Mouse (Mus musculus) liver, embryonic 11.5 days (tissue): ENCODE measurements around the gene Cir1. TPM values are rescaled to one million over a fixed set of nuclear protein-coding genes. Genes with fewer than 3 reads are reported as not detected.

Experiments used
- ATAC-seq: fragments of 200-750 bp; cut with Nextera tagmentation; replicated peaks from 2 replicates; pipeline ENCODE4 v1.8.0; 2017; ENCODE audit warnings: moderate number of reproducible peaks, mild to moderate bottlenecking, moderate TSS enrichment, moderate library complexity; ENCODE audit not compliant: low FRiP score
- DNase-seq: peaks from one replicate; pipeline ENCODE4 v3.0.0-alpha.2; 2017; ENCODE audit warnings: low spot score
- H3K27ac ChIP-seq: fragments of 300-500 bp; sonication (generic); 2 replicates; pipeline ENCODE4 v1.5.1; 2014; ENCODE audit warnings: mild to moderate bottlenecking, low read depth, low read length, control low read depth
- H3K27me3 ChIP-seq: fragments of 300-500 bp; sonication (generic); replicated peaks from 2 replicates; pipeline ENCODE4 v1.6.1; 2014; ENCODE audit warnings: low read length, mixed read lengths; ENCODE audit not compliant: control insufficient read depth, insufficient read depth
- H3K36me3 ChIP-seq: fragments of 300-500 bp; sonication (generic); 2 replicates; pipeline ENCODE4 v1.6.1; 2014; ENCODE audit warnings: mild to moderate bottlenecking, low read length, moderate library complexity, mixed read lengths; ENCODE audit not compliant: control insufficient read depth, insufficient read depth
- H3K4me1 ChIP-seq: fragments of 300-500 bp; sonication (generic); replicated peaks from 2 replicates; pipeline ENCODE4 v1.6.1; 2014; ENCODE audit warnings: low read length, mixed read lengths; ENCODE audit not compliant: control insufficient read depth, insufficient read depth
- H3K4me2 ChIP-seq: fragments of 300-500 bp; sonication (generic); 2 replicates; pipeline ENCODE4 v1.6.1; 2014; ENCODE audit warnings: mild to moderate bottlenecking, control low read depth, moderate library complexity
- H3K4me3 ChIP-seq: fragments of 300-500 bp; sonication (generic); 2 replicates; pipeline ENCODE4 v1.5.1; 2014; ENCODE audit warnings: low read depth, low read length, control low read depth
- H3K9ac ChIP-seq: fragments of 300-500 bp; sonication (generic); 2 replicates; pipeline ENCODE4 v1.6.1; 2014; ENCODE audit warnings: low read depth, low read length, control low read depth
- H3K9me3 ChIP-seq: fragments of 300-500 bp; sonication (generic); 2 replicates; pipeline ENCODE4 v1.6.1; 2016; ENCODE audit warnings: low read length, inconsistent platforms, mixed read lengths; ENCODE audit not compliant: control insufficient read depth
- WGBS: fragments of 180-500 bp; shearing (Covaris S2); extraction: QIAGEN DNeasy Blood & Tissue Kit; methylation state at CpG from one replicate; pipeline ENCODE4 v1.1.7; 2014; 5-methylcytosine and 5-hydroxymethylcytosine counted together
- polyA plus RNA-seq: library from polyadenylated mRNA; unstranded; fragments of >200 nt; fragmentation: Nextera tagmentation; extraction: Ambion mirVana; gene quantifications from 2 replicates; pipeline ENCODE4 v1.2.1, GENCODE M21; 2014

The Cir1 gene
- polyA plus RNA-seq: 22.1 and 22.6 TPM in 2 replicates

- Histone ChIP-seq H3K27me3 (no peaks in the 10 kb centered on the region), H3K9me3 (no peaks in the 10 kb centered on the region), H3K4me1 (peaks cover 5% of the 10 kb centered on the region), H3K4me3 (peak within 1 kb of the TSS; percentile 83), H3K4me2 (peak within 1 kb of the TSS; percentile 87), H3K36me3 (peaks cover 13% of the 10 kb centered on the region), H3K27ac (peak within 1 kb of the TSS; percentile 82), H3K9ac (peak within 1 kb of the TSS; percentile 84)
- ATAC-seq (peak; percentile 92), DNase-seq (peak; percentile 91)
- WGBS: under 1% methylated on average over 64 of the region's 64 CpGs
These were observed at the start of gene Cir1, which contains the start of gene Scrn3 for GRCm38 (mm10) chr2:73312152-73313116. Cir1 (minus strand) TSS chr2:73312701. Scrn3 (plus strand) TSS chr2:73312601.

DNA sequence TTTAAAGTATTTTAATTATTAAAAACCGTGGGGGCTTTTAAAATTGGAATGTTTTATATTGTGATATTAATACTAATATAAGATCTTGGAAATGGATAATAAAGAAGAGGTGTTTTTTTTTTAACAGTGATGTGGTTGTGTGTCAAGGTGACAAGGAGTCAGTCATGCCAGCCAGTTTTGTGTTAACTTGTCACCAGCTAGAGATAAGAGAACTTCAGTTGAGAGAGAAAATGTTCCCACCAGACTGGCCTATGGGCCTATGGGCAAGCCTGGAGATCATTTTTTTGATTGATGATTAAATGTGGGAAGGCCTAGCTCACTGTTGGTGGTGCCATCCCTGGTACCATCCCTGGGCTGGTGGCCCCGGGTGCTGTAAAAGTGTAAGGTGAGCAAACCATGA lies 48.0 kb upstream of the Cir1 start:
- WGBS: 77% methylated on average over 2 of the region's 2 CpGs
- Histone ChIP-seq H3K4me2 (no peak overlapping the region), H3K27ac (peak overlapping the region; percentile 26), H3K4me1 (peaks cover 13% of the 10 kb centered on the region), H3K4me3 (no peak overlapping the region), H3K9me3 (no peaks in the 10 kb centered on the region), H3K9ac (no peak overlapping the region), H3K36me3 (no peaks in the 10 kb centered on the region), H3K27me3 (no peaks in the 10 kb centered on the region)
- no peak for DNase-seq
- ATAC-seq: peak; percentile 48; the same call in 1 of the 2 replicates

- Histone ChIP-seq H3K4me2 (peak overlapping the region; percentile 51), H3K9me3 (no peaks in the 10 kb centered on the region), H3K4me3 (no peak overlapping the region), H3K36me3 (no peaks in the 10 kb centered on the region), H3K9ac (peak overlapping the region; percentile 30; the same call in 1 of the 2 replicates), H3K27ac (peak overlapping the region; percentile 78), H3K4me1 (peaks cover 13% of the 10 kb centered on the region), H3K27me3 (no peaks in the 10 kb centered on the region)
- 67% methylated on average over 5 of the region's 5 CpGs for WGBS
- ATAC-seq (peak; percentile 100), DNase-seq (no peak)
These were observed 47.4 kb upstream of the Cir1 start for GRCm38 (mm10) chr2:73359941-73360340.

DNA sequence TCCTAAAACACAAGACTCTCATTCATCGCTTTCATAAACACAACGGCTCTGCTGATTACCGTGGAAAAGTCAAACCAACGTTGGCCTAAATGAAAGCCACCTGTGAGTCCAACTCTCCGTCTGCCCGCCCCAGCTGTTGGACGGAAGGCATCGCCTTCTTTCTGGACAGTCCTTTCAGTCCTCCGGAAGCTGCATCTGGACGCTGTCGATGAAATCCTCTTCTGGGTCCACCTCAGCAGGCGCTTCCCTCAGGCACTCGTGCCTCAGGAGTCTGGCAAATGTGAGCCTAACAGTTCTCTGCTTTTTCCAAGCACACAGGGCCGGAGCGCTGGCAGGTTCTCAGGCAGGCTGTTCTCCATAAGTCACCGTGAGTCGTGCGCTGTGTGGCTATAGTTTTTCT lies 44.5 kb upstream of the Cir1 start:
- no peak overlapping the region for H3K4me3 ChIP-seq
- WGBS: 80% methylated on average over 18 of the region's 18 CpGs
- no peak overlapping the region for H3K27ac ChIP-seq
- H3K4me1 ChIP-seq: peaks cover 13% of the 10 kb centered on the region
- DNase-seq (no peak), ATAC-seq (no peak)
- H3K9me3 ChIP-seq: no peaks in the 10 kb centered on the region
- H3K27me3 ChIP-seq: no peaks in the 10 kb centered on the region
- no peaks in the 10 kb centered on the region for H3K36me3 ChIP-seq
- no peak overlapping the region for H3K4me2 ChIP-seq
- no peak overlapping the region for H3K9ac ChIP-seq

DNA sequence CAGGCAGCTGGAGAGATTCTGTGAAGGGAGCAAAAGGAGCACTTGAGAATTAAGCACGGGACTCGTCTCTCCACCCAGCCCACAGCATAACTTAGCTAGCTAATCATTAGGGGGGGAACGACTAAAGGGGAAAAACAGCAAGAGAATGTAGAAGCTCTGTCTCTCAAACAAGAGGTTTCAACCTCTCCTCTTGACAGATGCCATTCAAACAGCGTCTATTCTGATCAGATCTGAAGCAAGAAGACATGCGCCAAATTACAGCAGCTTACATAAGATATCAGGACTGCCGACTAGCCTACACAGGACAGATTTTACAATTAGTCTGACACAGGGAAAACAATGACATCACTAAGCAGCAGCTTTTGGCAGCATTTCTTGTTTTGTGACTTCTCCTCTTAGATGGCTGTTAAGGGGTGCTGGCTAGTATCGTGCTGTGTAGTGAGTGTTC lies 39.5 kb upstream of the Cir1 start:
- ATAC-seq (no peak), DNase-seq (no peak)
- H3K36me3 ChIP-seq: no peaks in the 10 kb centered on the region
- peaks cover 3% of the 10 kb centered on the region for H3K4me1 ChIP-seq
- no peak overlapping the region for H3K9ac ChIP-seq
- H3K27me3 ChIP-seq: no peaks in the 10 kb centered on the region
- H3K27ac ChIP-seq: no peak overlapping the region
- no peak overlapping the region for H3K4me3 ChIP-seq
- 69% methylated on average over 7 of the region's 7 CpGs for WGBS
- no peaks in the 10 kb centered on the region for H3K9me3 ChIP-seq
- H3K4me2 ChIP-seq: no peak overlapping the region

DNA sequence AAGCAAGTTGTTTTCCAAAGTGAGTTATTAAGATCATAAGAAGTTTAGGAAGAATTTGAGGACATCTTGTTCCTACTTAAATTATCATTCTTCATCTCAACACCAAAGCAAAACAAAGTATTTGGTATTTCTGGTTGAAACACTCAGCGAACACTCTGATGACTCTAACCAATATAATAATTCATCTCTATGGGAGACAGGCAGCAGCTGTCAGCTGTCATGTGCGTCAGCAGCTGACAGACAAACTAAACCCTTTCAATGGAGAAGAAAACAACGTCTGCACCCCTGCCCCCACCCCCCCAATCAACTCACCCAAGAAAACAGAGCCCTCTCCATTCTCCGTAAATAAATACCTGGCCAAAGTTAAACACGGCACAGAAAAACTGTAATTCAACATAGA lies 39.0 kb upstream of the Cir1 start:
- DNase-seq: no peak
- WGBS: 66% methylated on average over 5 of the region's 5 CpGs
- H3K4me2 ChIP-seq: no peak overlapping the region

DNA sequence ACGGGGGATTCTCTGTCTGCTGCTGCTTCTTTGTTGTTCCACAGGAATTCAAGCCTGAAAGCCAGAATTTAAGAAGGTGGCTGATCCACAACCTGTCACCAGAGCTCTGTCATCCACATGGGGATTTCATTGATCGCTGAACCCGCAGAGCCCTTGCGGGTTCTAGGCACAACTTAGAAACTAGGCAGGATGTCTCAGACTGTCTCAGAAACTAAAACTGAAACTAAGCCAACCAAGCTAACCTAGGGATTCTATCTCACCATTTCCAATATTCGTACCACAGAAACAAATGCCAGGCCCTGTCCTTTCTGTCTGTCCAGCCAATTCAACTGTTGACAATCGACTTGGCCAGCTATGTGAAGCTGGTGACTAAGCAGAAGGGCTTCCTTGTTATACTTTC lies 35.7 kb upstream of the Cir1 start:
- Histone ChIP-seq H3K4me3 (no peak overlapping the region), H3K9ac (no peak overlapping the region), H3K4me2 (no peak overlapping the region), H3K27me3 (no peaks in the 10 kb centered on the region), H3K36me3 (no peaks in the 10 kb centered on the region), H3K4me1 (peaks cover 3% of the 10 kb centered on the region), H3K27ac (no peak overlapping the region), H3K9me3 (no peaks in the 10 kb centered on the region)
- WGBS: 87% methylated on average over 6 of the region's 6 CpGs
- DNase-seq (no peak), ATAC-seq (no peak)

More for the DNA sequence above, 39.0 kb upstream of the Cir1 start:
- H3K27me3 ChIP-seq: no peaks in the 10 kb centered on the region
- no peaks in the 10 kb centered on the region for H3K9me3 ChIP-seq
- H3K9ac ChIP-seq: no peak overlapping the region
- no peaks in the 10 kb centered on the region for H3K36me3 ChIP-seq
- H3K4me3 ChIP-seq: no peak overlapping the region
- no peak for ATAC-seq
- H3K4me1 ChIP-seq: peaks cover 3% of the 10 kb centered on the region
- no peak overlapping the region for H3K27ac ChIP-seq

DNA sequence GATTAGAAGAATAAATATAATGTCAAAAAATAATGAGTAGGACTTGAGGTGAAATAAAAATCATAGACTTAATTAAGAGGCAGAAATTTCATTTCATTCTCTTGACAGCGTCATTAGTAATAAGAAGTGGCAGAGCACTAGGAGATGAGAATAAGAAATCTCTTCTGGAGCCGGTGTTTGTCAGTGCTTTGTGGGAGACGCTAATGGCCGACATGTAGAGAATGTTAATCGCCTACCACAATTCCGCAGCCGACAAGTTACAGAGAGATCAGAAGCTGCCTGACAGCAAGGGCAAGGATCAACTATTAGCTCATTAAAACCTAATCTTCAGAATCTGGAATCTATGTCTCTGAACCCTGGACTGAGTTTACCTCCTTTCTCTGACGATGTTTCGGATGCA lies 35.3 kb upstream of the Cir1 start:
- ATAC-seq (no peak), DNase-seq (no peak)

More for the DNA sequence above, 35.3 kb upstream of the Cir1 start:
- Histone ChIP-seq H3K27ac (no peak overlapping the region), H3K4me2 (no peak overlapping the region), H3K27me3 (no peaks in the 10 kb centered on the region), H3K4me3 (no peak overlapping the region), H3K9me3 (no peaks in the 10 kb centered on the region), H3K4me1 (peaks cover 3% of the 10 kb centered on the region), H3K9ac (no peak overlapping the region), H3K36me3 (no peaks in the 10 kb centered on the region)
- 73% methylated on average over 9 of the region's 9 CpGs for WGBS
